Mouse (Mus musculus) left cerebral cortex, adult 18-20 months (tissue): ENCODE results near the gene Polr1a. TPM values are rescaled to one million over a fixed set of nuclear protein-coding genes. Genes with fewer than 3 reads are reported as not detected.
"Not testable (repeated sequence)": the region's sequence is repeated elsewhere in the genome, so short reads cannot be mapped to it uniquely, and the experiment has no call there.

Experiments used
- DNase-seq, 2 experiments: peaks; one replicate each; pipeline ENCODE4 v3.0.0; 2021 to 2022; ENCODE audit warnings: low spot score in 2 of 2, mixed read lengths in 1 of 2
- long read RNA-seq, 2 experiments: library from polyadenylated mRNA; stranded (forward); transcript quantifications; one replicate each; pipeline ENCODE4 v2.0.0; 2021
- total RNA-seq, 2 experiments: library from RNA; stranded (reverse); gene quantifications; 2 replicates each; pipeline ENCODE4 v1.2.3; 2021

Gene Polr1a
- total RNA-seq: 10 to 100 TPM; 31.4 to 31.8 TPM
- long read RNA-seq, experiment 1, full-length matches to known transcripts: 1 of 18 reads
- long read RNA-seq, experiment 1, partial matches to known transcripts: 14 of 18 reads
- long read RNA-seq, experiment 1, other reads (novel, unspliced or antisense): 3 of 18 reads
- long read RNA-seq, experiment 2, partial matches to known transcripts: 7 of 10 reads
- long read RNA-seq, experiment 2, other reads (novel, unspliced or antisense): 3 of 10 reads

- peak; percentile 90 for DNase-seq
Observed at GRCm38 (mm10) chr6:71908481-71909381, at the start of gene Polr1a, which contains the start of gene Ptcd3. Gene Polr1a (plus strand): TSS chr6:71909053. Gene Ptcd3 (minus strand): TSS chr6:71908750.

- DNase-seq: no peak
Observed at GRCm38 (mm10) chr6:71867751-71868150, 41.1 kb upstream of the Polr1a start.

GRCm38 (mm10) chr6:71868809-71869208 lies 40.0 kb upstream of the Polr1a start:
- no peak for DNase-seq

GRCm38 (mm10) chr6:71871396-71871795 lies 37.5 kb upstream of the Polr1a start:
- DNase-seq: no peak

GRCm38 (mm10) chr6:71877965-71878760 lies 30.7 kb upstream of the Polr1a start:
- no peak for DNase-seq

GRCm38 (mm10) chr6:71893263-71893662 lies 15.6 kb upstream of the Polr1a start:
- no peak for DNase-seq

GRCm38 (mm10) chr6:71907702-71908235 lies 1.1 kb upstream of the Polr1a start:
- DNase-seq: no peak

- no peak for DNase-seq
Observed at GRCm38 (mm10) chr6:71909384-71909783, 531 bp downstream of the Polr1a start.

- DNase-seq: no peak
Observed at GRCm38 (mm10) chr6:71909840-71910239, 987 bp downstream of the Polr1a start.

GRCm38 (mm10) chr6:71911686-71912450 lies 3.0 kb downstream of the Polr1a start:
- no peak for DNase-seq

GRCm38 (mm10) chr6:71920752-71921151 lies 11.9 kb downstream of the Polr1a start:
- DNase-seq: no peak

- DNase-seq: not testable (repeated sequence)
Observed at GRCm38 (mm10) chr6:71925233-71925632, 16.4 kb downstream of the Polr1a start.

- peak; percentile 70 to 76 for DNase-seq
Observed at GRCm38 (mm10) chr6:71927911-71928310, 19.1 kb downstream of the Polr1a start.

- no peak for DNase-seq
Observed at GRCm38 (mm10) chr6:71930053-71930452, 21.2 kb downstream of the Polr1a start.

- no peak for DNase-seq
Observed at GRCm38 (mm10) chr6:71930830-71931437, 22.1 kb downstream of the Polr1a start.

- DNase-seq: no peak
Observed at GRCm38 (mm10) chr6:71932347-71932746, 23.5 kb downstream of the Polr1a start.

- DNase-seq: no peak
Observed at GRCm38 (mm10) chr6:71934081-71934556, 25.3 kb downstream of the Polr1a start.

- DNase-seq: no peak
Observed at GRCm38 (mm10) chr6:71935737-71936136, 26.9 kb downstream of the Polr1a start.

- no peak for DNase-seq
Observed at GRCm38 (mm10) chr6:71940912-71941311, 32.1 kb downstream of the Polr1a start.

GRCm38 (mm10) chr6:71945101-71945500 lies 36.2 kb downstream of the Polr1a start:
- no peak for DNase-seq
